Mouse (Mus musculus) right cerebral cortex, postnatal 14 days (tissue): ENCODE results near the gene Wnt16.
A peak's percentile ranks its signal among the peaks of the same experiment; 100 is the strongest.
"Not testable (repeated sequence)": the region's sequence is repeated elsewhere in the genome, so short reads cannot be mapped to it uniquely, and the experiment has no call there.

Experiments
- DNase-seq: peaks from one replicate; pipeline ENCODE4 v3.0.0; 2022

Gene Wnt16

DNA sequence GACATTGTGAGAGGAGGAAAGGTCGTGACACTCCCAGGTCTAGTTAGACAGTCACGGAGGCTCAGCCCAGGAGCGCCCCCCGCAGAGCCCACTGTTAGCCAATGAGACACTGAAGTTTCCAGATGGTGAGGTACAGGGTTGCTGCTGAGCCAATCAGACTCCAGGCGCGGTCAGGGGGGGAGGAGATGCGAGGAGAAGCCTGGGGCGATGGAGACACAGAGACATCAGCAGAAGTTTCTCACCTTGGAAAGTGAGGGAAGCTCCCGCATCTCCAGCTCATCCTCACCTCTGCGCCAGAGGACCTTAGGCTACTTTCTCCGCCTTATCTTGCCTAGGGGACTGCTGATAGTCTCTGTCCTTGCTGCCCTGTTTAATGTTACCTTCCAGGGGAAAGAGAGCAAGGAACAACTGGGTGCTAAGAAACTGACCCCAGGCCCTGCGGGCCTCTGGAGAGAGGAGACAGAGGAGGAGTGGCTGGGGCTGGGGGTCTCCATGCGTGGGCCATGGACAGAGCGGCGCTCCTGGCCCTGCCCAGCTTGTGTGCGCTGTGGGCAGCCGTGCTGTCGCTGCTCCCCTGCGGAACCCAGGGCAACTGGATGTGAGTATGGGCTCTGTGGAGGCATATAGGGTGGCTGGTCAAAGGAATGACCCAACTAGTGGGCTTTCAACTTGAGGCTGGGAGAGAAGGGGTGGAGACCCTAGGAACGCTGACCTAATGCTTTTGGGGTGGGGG is at the start of gene Wnt16:
Gene Wnt16, plus strand, starts transcription at position 224 of the 733 bp plus-strand sequence.
- peak; percentile 28 for DNase-seq

DNA sequence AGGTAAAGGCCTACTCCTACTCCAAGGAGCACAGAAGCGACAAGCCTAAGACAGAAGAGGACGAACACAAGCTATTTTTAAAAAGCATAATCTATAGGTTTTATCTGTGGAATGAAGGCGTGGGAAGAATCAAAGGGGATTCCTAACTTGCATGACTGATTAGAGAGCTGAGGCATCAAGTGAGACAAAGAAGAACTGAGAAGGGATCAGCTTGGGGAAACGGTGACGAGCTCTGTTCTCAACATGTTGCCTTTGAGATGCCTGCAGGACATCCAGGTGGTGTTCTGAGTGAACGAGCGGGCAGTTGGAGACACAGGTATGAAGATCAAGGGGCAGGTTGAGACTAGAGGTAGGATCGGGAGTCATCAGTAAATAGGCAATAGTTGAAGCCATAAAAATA is 44.7 kb upstream of the Wnt16 start:
- DNase-seq: no peak

DNA sequence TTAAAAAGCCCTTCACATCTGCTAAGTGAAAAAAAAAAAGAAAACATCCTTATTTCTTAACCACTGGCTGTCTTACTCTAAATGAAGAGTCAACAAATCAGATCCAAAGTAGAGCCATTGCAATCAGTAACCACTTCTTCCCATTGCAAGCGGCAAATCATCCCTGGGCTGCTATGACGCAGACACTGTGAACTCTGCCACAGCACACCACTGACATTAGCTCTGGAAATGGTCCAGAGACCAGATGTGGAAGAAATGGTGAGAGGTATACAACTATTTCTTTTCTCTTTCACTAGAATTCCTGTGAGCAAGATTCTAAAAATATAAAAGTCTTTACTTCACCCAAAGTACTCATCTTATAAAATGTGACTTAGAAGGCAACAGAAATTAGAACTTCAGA is 41.3 kb upstream of the Wnt16 start:
- DNase-seq: no peak

- DNase-seq: no peak
Measured at GRCm38 (mm10) chr6:22258784-22259183, 29.2 kb upstream of the Wnt16 start.

- DNase-seq: no peak
Measured at GRCm38 (mm10) chr6:22262519-22262918, 25.5 kb upstream of the Wnt16 start.

DNA sequence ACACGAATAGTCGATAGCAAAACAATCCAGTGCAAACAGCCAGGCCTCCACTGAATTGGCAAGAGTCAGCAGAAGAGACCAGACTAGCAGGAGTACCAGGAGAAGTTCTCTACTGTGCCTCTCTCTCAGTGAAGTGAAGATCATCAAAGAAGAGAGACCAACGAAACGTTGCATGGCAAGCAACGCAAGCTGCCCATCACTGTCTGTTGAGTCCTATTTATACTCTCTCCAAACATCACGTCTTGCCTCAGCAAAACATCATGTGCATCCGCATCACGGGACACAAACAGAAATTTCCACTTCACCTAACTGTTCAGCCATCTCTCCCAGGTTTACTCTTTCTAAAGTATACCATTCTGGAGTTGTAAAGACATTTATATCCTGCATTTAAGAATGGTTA is 23.9 kb upstream of the Wnt16 start:
- DNase-seq: not testable (repeated sequence)

- DNase-seq: no peak
Measured at GRCm38 (mm10) chr6:22266018-22266417, 22.0 kb upstream of the Wnt16 start.

DNA sequence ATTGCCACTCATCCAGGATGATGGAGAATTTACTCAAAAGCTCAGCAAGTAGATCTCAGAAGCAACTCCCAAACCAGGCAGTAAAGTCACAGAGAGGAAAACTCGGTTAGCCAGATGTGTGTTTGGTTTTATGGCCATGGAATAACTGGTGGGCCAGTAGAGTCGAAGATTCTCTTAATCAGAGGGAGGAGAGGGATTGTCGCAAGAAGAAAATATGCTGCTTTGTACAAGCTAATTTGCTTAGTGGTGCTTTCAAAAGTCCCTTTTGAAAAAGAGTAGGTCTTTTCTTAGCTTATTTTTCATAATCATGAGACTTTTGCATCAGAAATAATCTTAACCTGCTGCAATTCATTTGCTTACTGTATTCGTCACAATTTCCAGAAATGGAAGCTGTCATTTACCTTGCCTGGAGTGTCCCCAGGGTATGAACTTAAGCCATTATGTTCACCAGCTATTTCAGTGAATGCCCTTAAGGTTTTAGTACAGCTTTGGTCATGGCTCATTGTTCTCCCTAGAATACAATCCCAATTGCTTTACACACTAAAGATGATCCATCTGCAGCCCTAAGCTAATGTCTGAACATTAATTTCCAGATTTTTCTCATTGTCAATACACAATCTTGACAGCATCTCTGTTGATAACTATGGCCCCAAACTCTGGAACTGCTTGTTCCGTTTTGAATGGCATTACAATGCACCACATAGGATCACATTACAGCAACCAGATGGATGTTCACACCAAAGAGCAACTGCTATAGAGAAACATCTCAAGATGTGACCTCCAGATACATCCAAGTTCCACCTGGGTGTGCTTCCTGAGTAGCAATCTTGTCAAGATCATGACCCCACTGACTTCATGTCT is 20.0 kb upstream of the Wnt16 start:
- no peak for DNase-seq

DNA sequence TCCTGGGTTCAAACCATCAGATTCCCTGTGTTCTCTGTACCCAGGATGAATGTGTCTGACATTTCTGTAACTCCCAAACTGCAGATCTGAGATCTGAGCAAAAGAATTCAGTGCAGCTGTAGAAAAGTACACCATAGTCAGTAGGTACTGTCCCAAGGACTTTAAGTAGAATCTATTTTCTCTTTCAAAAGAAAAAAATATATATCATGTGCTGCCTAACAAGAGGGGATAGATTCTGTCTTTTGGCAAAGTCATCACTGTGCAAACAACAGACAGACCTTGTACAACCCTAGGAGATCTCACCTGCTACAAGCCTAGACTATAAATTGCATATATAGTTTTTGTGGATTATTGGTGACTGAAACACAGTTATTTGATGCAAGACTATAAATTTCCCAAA is 19.4 kb upstream of the Wnt16 start:
- DNase-seq: no peak

GRCm38 (mm10) chr6:22269840-22270521 is 18.0 kb upstream of the Wnt16 start:
- DNase-seq: no peak

- no peak for DNase-seq
Measured at GRCm38 (mm10) chr6:22277941-22278340, 10.1 kb upstream of the Wnt16 start.

GRCm38 (mm10) chr6:22280217-22280861 is 7.7 kb upstream of the Wnt16 start:
- peak; percentile 24 for DNase-seq

- no peak for DNase-seq
Measured at GRCm38 (mm10) chr6:22282405-22282804, 5.6 kb upstream of the Wnt16 start.

- DNase-seq: peak; percentile 41
Measured at GRCm38 (mm10) chr6:22288737-22289460, 872 bp downstream of the Wnt16 start.

DNA sequence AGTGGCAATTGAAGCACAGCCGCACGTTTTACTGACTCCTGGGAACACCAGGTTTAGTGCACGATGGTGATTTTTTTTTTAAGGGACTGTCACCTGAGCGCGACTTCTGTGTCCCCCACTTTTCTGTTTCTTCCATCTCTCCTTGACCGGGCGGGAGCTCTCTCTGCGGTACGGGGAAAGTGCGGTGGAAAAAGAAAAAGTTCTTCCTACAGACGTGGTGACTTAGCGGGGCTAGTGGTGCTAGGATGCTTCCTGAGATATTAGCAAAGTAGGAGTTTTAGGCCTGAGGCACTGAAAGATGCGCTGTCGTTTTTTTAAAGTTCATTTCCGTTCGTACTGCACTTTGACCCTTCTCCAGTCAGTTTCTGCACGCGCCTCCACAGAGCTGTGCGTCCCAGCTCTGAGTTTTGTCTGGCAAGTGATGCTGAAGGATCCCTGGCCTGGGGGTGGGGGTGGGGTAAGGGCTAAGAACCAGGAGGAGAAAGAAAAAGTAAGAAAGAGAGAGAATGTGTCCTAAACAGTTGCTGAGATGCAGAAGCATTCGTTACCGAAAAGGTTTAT is 1.5 kb downstream of the Wnt16 start:
- DNase-seq: no peak

DNA sequence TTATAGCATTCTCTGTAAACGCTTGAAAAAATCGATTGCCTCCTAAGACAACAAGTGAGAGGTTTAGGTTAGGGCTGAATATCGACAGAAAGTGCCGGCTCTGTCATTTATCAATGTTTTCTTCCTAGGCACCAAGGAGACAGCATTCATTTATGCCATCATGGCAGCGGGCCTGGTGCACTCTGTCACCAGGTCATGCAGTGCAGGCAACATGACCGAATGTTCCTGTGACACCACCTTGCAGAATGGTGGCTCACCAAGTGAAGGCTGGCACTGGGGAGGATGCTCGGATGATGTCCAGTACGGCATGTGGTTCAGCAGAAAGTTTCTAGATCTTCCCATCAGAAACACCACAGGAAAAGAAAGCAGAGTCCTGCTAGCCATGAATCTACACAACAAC is 2.8 kb downstream of the Wnt16 start:
- no peak for DNase-seq

DNA sequence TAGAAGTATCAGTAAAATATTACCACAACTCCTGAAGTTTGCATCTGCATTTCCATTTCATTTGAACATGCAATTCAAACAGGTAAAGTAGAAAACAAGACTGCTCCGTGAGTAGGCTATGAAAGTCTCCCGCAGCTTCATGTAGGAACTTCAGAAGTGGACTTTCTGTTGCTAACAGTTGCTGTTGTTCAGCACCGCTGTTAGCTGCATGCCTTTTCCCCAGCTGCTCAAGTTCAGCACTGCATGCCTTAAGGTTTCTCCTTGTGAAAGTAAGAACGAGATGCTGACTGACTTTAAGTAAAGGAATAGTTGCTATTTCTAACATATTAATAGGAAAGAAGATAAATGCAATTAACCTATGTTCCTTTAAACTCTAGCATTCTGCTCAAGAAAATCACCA is 4.0 kb downstream of the Wnt16 start:
- no peak for DNase-seq

- no peak for DNase-seq
Measured at GRCm38 (mm10) chr6:22293922-22294321, 5.9 kb downstream of the Wnt16 start.

DNA sequence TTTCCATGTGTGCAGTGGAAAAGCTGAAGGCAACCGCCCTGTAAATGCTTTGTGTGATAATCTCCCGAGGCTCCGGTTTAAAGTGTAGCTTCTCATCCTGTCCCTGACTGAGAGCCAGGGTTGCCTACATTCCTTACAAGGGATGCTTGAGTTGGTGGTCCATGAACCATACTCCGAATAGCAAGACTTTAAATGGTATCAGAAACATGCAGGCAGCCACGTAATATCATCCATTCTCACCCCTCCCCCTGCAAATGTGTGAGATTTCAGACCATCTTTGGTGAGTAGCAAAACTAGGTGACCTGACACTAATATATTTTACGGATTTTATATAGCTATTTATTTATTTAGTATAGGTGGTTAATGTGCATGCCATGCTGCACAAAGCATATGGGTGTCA is 9.0 kb downstream of the Wnt16 start:
- DNase-seq: no peak

DNA sequence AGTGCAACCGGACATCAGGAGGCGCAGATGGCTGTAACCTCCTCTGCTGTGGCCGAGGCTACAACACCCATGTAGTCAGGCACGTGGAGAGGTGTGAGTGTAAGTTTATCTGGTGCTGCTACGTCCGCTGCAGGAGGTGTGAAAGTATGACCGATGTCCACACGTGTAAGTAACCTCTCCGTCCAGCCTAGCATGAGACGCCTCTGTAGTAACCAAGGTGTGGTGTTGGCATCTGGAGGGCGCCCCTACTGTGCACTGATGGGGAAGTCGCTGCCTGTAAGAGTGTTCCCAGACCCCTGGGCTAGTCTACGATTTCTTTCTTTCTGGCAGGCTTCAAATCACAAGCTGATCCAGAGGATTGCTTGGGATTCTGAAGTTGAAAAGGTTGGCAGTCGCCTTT is 10.0 kb downstream of the Wnt16 start:
- DNase-seq: no peak

DNA sequence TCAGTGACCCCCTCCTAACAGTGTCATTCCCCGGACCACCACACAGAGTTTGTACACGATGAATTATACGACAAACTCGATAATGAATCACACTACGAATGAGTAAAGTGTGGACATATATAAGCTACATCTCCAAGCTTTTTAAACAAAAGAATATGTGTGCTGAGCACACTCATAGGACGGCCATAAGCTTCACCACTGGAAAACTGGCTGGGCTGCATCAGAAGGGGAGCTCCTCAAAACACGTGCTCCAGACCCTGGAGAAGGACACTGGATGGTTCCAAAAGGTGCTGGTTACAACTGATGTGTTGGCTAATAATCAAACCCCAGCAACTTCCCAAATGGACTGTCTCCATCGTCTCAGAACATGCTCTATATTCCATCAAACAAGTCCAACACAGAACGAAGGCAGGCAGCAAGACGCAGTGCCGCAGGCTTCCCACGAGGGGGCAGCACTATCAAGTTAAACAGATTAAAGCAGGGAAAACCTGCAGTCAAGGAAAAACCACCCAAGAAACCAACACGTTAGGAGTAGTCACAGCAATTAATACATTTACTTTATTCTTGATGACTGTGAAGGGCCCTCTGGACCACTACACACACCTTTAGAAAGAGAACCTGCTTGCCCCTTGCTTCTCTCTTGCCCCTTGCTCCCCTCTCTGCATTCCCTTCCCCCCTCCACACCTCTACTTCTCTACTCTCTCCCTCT is 37.5 kb downstream of the Wnt16 start:
- DNase-seq: peak; percentile 76
